Mouse (Mus musculus) 3134 (cell line): ENCODE results near the gene Dusp2.
"Not testable (repeated sequence)": the region's sequence is repeated elsewhere in the genome, so short reads cannot be mapped to it uniquely, and the experiment has no call there.

Experiments used
- DNase-seq: peaks from one replicate; pipeline ENCODE4 v3.0.0-alpha.2; 2011; ENCODE audit warnings: low spot score; ENCODE audit not compliant: insufficient read length; ENCODE audit errors: extremely low read depth

Gene Dusp2

DNA sequence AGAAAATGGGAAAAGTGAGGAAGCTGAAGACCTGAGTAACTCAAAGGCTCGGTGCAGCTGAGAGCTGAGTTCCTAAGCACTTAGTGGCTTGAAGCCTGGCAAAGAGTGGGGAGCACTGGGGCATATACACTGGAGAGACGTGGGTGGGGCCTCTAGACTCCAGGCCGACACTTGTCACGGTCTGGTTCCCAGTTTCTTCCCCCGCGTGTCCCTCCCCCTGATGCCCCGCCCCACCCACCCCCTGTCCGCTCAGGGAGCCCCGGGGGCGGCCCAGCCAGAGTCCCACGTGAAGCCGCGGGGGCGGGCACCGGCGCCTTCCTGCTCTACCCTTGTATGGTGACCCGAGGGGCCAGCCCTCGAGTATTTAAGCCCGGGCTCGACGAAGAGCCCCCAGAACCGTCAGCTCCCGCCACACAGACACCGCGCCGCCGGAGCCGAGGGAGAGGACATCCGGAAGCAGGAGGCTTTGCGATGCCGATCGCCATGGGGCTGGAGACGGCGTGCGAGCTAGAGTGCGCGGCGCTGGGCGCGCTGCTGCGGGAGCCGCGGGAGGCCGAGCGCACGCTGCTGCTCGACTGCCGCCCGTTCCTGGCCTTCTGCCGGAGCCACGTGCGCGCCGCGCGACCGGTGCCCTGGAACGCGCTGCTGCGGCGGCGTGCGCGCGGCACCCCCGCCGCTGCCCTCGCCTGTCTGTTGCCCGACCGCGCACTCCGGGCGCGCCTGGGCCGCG lies at the start of gene Dusp2:
Gene Dusp2 (plus strand): TSS at position 393 of the 730 bp plus-strand sequence.
- no peak for DNase-seq

DNA sequence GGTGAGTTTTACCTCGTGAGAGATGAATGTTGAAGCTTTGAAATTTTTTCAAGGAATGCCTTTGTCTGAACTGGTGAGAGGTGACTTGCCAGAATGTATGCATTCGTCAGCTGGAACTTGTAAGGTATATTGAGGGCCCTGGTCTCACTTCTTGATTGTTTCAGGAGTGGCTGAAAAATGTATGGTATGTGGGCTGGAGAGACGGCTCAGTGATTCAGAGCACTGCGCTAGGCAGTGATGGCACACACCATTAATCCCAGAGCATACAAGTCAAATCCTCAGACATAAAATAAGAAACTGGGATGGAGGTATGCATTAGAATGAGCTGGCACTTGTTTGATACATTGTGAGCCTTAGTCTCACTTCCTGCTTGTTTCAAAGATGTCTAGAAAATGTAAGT lies 43.7 kb upstream of the Dusp2 start:
- no peak for DNase-seq

DNA sequence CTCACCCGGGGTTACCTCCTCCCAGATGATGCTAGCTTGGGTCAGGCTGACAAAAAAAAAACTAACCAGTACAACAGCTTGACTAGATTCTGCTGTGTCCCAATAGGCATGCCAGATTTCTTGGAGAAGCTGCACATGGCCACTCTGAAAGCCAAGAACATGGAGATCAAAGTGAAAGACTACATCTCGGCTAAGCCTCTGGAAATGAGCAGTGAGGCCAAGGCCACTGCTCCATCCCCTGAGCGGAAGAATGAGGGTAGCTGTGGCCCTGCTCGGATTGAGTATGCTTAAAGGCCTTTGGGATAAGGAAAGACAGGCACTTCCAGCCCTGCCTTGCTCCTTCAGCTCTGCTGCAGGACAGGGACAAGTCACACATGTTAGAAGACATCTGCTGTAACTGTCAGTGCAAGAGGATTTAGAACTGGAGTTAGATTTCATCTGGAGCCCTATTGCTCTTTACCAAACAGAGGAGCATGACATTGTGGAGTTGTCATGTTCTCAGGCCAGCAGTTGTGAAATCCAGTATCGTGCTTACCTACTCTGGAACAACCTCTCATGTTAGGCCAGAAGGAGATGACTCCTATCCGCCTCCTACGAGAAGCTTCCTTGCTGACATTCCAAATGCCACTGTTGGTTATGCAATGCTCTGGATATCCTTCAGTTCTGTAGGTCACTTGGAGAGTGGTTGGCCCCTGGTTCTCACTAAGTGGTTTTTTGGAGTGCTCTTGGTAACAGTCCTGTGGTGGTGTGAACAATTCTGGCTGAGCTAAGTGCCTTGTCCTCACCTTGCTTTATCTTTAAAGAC lies 38.8 kb upstream of the Dusp2 start:
- DNase-seq = no peak

DNA sequence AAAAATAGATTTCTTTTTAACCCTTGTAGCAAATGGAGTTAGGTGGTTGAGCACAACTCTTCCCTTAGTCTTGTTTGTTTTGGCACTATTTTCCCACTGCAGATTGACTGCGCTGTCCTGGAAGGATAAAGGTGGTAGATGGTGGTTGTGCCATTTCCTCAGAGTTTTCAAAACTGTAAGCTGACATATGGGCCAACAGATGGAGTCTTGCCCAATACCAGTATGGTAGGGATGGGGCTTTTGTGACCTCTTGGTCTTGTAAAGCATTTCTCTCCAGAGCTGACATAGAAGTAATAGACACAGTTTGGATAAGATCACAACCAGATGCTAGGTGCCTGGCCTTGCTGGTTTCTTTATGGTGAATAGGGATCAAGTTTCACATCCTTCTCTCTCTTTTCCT lies 37.9 kb upstream of the Dusp2 start:
- no peak for DNase-seq

DNA sequence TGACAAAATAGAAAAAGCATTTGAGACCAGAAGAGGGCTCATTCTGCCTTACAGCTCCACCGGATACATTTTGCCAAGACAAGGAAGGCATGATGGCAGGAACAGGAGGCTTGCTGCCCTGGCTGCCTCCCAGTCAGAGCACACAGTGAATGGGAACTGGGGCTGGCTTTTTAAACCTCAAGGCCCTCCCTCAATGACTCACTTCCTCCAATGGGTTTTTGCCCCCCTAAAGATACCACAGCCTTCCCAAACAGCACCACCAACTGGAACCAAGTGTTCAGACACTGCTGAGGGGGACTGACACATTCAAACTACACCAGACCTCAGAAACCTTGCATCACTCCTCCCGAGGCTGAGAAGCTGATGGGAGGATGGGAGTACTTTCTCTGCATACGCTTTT lies 35.3 kb upstream of the Dusp2 start:
- DNase-seq = no peak

DNA sequence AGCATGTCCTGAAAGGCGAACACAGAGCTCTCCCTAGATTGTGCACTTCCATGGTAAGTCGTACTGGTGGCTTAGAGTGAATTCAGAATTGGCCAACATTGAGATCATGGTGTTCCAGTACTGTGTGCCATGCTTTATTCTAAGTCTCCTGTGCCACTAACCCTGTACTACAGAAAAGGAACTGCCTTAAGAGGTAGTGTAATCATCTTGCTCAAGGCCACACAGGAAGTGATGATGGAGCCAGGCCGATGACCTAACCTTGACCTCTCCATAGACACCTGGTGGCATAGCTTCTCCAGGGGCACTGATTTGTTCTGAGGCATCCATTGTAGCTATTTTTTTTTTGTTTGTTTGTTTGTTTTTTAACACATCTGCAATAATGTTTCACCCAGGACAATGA lies 34.1 kb upstream of the Dusp2 start:
- no peak for DNase-seq

DNA sequence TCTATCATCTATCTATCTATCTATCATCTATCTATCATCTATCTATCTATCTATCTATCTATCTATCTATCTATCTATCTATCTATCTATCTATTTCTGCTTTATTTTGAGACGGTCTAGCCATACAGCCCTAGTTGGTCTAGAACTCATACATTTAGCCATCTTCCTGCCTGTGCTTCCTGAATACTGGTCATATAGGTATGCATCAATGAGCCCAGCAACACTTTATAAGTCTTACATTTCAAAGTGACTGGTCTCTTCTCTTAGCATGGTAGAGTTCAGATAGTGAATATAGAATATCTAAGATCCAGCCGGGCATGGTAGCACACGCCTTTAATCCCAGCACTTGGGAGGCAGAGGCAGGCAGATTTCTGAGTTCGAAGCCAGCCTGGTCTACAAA lies 31.8 kb upstream of the Dusp2 start:
- not testable (repeated sequence) for DNase-seq

DNA sequence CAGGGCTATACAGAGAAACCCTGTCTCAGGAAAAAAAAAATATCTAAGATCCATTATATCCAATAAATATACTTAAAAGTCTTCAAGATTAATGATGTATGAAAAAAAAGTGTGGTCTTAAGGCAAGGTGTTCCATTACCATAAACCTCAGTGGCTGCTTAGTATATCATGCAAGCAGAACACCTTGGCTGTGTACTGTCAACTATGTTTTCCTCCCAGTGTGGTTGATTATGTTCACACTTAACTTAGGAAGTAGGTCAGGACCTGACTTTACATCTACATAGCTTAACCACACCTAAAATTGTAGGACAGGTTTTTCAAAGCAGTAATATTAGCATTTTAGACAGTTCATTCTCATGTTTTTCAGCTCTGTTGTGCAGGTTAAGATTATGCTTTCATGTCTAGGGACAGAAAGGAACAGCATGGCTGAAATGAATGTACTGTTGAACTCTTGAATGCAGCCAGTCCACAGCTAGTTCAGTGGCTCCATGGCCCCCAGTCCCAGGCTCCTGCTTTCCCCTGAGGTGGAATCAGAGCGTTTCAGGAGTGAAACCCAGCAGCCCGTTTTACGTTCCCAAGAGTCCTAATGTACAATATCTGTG lies 31.2 kb upstream of the Dusp2 start:
- DNase-seq = no peak

DNA sequence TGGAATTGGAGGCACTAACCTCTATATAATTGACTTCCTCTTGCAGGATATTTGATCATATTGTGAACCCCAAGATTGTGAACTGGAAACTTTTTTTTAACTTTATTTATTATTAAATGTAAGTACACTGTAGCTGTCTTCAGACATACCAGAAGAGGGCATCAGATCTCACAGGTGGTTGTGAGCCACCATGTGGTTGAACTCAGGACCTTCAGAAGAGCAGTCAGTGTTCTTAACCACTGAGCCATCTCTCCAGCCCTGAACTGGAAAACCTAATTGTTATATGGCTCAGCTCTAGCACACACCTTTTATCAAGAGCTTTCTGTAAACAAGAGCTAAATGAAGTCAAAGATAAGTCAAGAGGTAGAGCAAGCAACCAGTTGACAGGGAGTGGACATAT lies 29.8 kb upstream of the Dusp2 start:
- DNase-seq = no peak

DNA sequence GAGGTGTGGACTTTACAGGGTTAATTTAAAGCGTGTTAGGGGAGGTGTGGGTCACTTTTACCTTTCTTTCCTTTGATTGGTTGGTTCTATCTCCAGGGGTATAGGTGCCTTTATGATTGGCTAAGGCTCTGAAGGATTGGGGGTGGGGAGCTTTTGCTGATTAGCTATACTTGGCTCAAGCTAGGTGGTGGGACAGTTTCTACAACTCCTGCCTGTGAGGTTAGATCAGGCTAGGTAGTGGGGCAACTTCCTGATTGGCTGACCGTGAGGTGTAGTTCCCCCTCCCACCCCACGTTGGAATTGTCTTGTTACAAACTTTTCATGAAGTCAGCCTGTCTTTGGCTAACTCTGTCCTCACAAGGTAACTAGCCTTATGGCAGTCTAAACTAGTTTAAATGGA lies 28.8 kb upstream of the Dusp2 start:
- DNase-seq = no peak

DNA sequence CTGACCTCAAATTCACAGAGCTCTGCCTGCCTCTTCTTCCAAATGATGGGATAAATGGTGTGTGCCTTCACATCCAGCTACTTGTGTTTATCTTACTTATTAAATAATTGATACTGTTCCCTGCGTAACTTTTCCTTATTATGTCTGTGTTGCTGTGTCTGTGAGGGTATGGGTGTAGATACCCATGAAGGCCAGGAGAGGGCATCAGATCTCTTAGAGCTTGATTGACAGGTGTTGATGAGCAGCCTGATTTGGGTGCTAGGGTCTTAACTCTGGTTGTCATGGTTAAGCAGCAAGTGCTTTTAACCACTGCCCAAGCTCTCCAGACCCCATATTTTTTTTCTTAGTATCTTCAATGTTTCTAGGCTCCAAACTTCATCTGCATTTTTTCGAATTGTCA lies 27.3 kb upstream of the Dusp2 start:
- DNase-seq = no peak

DNA sequence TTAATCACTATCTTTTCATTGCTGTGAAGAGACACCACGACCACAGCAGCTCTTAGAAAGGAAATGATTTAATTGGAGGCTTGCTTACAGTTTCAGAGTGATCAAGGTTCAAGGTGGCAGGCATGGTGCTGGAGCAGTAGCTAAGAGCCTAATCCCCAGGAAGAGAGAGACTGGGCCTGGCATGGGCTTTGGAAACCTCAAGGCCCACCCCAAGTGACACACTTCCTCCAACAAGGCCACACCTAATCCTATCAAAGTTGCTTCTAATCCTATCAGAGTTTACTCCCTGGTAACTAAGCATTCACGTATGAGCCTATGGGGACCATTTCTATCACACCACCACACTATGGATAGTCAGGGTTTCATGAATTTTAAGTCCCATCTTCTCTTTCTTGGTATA lies 25.7 kb upstream of the Dusp2 start:
- DNase-seq = no peak

DNA sequence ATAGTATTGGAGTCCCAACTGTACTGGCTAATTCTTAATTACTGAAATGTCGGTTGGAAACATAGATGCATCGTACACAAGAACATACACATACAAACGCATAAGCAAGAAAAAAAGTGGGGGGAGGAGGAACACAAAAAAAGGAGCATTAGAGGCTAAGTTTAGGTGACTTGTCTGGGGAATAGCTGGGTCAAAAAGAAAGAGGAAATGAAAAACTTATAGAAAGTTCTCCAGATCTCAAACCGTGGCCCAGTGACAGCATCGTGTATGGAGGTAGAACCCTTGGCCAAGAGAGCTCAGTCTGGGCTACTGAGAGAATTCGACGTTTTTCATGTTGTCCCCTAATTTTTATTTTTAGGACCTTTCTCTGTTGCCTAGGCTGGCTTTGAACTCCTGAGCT lies 25.3 kb upstream of the Dusp2 start:
- no peak for DNase-seq

DNA sequence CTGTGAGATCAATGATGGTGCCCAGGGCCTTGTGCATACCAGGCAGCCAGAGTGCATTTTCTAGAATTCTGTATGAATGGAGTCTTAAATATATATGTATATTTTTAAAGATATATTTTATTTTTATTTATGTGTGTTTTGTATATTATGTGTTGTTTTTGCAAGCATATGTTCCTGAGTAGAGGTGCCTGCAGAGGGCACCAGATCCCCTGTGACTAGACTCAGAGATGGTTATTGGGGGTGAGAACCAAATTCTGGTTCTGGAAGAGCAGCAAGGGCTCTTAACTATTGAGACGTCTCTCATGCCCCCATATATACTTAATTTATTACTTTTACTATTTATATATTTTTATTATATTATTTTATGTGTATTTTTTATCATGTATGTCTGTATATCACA lies 24.8 kb upstream of the Dusp2 start:
- DNase-seq = no peak

DNA sequence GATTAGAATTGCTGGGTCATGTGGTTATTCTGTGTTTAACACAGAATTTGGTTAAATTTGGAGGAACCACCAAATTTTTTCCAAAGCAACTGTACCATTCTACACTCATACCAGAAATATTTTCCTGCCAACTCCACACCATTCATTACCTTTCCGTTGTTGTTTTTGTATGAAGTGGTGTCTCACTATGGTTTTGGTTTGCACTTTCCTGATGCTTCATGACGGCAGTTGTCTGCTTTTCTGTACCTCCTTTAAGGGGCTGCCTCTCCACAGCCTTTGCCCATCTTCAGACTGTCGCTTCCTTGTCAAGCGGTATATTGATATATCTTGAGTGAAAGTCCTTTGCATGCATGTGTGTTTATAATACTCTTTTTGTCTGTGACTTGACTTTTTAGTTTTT lies 23.2 kb upstream of the Dusp2 start:
- no peak for DNase-seq

DNA sequence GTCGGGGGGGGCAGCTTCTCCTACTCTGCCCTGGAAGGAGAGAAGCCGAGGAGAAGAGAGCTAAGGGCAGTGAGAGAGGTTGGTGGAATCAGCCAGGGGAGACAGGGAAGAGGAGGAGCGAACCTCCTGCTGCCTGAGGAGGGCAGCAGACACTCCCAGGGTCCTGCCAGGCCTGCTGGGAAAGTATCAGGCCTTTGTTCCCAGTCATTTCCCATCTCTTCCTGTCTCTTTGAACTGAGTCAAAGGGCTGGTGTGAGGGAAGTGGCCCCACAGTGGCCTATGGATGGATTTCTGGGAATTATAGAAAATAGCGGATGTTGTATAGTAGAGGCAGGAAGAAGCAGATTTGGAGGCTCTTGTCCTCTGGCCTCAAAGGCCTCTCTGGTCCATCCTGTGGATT lies 22.1 kb upstream of the Dusp2 start:
- no peak for DNase-seq

DNA sequence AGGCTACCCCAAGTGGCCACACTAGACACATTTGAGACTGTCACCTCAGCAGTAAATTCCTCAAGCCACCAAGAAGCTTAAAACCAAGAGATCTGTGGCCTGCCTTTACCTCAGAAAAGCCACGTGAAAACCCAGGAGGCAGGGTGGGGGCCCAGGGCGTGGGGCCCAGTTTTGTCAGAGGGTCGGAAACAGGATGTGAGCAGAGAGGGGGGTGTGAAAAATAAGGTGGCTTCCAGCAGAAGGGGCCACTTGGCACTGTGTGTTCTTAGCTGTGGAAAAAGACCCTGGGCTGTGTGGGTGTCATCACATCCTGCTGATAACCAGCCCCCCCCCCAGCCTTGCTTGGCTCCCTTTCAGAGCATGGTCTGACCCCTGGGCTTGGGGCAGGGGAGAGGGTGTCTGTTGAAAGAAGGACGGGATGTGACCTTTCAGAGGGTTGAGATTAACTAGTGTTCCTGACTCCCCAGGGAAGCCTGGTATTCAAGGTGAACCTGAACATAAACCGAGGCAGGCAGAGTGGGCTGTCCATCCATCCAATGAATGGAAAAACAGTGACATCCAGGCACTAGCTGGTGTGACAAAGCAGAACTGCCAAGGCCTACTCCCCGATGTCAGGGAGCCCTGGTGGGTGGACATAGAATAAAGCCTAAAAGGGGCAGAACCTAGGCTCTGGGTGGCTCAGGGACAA lies 21.3 kb upstream of the Dusp2 start:
- no peak for DNase-seq

DNA sequence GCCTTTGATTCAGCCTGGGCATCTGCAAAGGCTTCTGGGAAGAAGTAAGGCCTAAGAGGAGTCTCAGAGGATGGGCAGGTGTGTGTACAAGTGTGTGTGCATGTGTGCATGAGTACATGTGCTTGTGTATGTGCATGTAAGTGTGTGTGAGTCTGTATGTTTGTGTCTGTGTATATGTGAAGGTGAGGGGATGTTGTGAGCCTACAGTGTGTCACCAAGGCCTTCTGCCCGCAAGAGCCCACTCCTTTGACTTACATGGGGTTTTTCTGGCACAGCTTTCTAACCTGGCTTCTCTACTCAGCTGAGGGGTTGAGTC lies 20.8 kb upstream of the Dusp2 start:
- DNase-seq = no peak

DNA sequence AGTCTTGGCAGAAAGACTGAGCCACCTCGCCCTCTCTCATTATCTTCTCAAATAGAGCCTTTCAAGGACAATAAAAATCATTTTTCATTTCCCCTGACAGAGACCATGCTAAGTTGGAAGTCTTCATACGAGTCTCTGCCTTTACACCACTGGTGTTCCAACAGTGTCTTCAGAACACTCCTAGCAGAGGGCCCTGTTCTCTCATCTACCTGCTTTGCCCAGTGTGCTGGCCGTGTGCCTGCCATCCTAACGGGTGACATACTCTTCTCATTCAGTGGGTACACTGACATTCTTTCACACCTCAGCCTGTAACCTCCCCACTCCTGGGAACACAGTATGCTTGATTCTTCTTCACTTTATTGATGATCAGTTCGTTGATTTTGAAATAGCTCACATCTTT lies 19.5 kb upstream of the Dusp2 start:
- no peak for DNase-seq

DNA sequence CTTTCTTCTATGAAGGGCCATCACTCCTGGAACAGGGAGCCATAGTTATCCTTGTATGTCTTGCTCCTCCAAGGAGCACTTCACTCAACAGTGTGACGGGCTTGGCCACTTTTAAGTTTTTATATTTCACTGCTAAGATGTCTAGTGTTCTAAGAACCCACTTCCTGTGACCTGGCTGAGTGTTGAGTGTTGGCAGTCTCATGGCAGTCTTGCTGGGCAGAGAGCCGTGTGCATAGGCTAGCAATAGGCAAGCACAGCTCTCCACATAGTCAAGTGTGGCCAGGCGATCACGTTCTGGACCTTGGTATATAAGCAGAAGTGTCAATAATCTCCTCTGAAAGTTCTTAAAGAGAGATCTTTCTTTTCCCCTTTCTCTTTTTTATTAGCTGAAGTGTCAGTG lies 17.8 kb upstream of the Dusp2 start:
- DNase-seq = no peak

DNA sequence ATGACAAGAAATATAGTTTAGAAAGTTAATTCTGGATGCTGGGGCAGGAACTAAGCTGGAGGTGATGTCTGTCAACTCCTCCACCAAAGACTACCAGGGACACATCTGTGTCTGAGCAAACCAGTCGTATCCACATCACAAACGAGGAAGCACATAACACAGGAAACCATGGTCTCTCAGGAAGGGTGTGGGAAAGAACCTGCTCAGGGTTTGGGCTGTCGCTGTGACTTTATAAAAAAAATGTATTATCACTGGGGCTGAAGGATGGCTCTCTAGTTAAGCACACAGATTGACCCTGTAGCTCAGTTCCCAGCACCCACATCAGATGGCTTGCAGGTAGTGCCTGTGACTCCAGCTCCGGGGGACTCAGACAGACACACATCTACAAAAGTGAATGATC lies 16.9 kb upstream of the Dusp2 start:
- no peak for DNase-seq
